ENCODE assay signal across 9 mouse cellular contexts in the genomic region with DNA sequence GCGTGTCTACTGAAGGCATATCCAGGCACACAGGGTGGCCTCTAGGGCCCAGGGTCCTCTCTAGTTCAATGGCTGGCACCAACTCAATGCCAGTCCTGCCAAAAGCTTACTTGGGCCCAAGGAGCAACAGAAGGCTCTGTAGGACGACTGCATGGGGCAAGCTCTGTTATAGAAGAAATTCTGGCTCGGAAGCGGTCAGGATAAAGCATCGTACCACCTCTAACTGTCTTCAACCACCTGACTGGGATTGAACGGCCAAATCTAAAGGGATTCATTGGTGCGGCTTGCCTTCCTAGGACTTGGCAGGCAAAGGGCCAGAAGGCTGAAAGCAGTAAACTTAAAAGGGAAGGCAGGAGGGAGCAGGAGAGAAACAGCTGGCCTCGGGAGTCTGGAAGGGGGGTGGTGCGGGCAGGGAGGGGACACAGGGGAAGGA. TPM values are rescaled to one million over a fixed set of nuclear protein-coding genes. Genes with fewer than 3 reads are reported as not detected.
A peak's percentile ranks its signal among the peaks of the same experiment; 100 is the strongest.
DNase-seq lines count a peak whose midpoint lies in the region; ATAC-seq and TF ChIP-seq lines count a peak whose summit lies in the region.
"Had no signal": no experiment of that assay in that cellular context is flagged by ENCODE, and none has a peak within 500 bp of the region (broad histone marks: within the 10 kb centered on the region; RNA-seq: fewer than 3 reads in every experiment).

No protein-coding gene starts in this region.

- H3K9ac ChIP-seq in kidney, postnatal 0 days (ENCODE audit: low read depth, low read length): 0 out of 2 replicates have a peak overlapping the region, but pooled peaks have one; percentile 31
- H3K9ac ChIP-seq in forebrain, postnatal 0 days: peak overlapping the region; percentile 10; the same call in 1 of the 2 replicates
- no peak overlapping the region; the same call in 1 of the 2 replicates for H3K9ac ChIP-seq in midbrain, postnatal 0 days (replicated peaks; ENCODE audit: low read length, poor library complexity, severe bottlenecking)

- H3K4me2 ChIP-seq in kidney, postnatal 0 days (ENCODE audit: low read length): no peak overlapping the region
- H3K4me2 ChIP-seq in forebrain, postnatal 0 days (ENCODE audit: low read depth): peak overlapping the region; percentile 18; the same call in 1 of the 2 replicates
- no peak overlapping the region for H3K4me2 ChIP-seq in midbrain, postnatal 0 days (ENCODE audit: low read depth, low read length, poor library complexity, severe bottlenecking)

- WGBS in kidney, postnatal 0 days: 58% methylated on average over 9 of the region's 9 CpGs
- WGBS in forebrain, postnatal 0 days: 23% methylated on average over 9 of the region's 9 CpGs
- 27% methylated on average over 9 of the region's 9 CpGs for WGBS in midbrain, postnatal 0 days
- WGBS in thymus, adult 2 months: 88% methylated on average over 9 of the region's 9 CpGs

- no peak overlapping the region for H3K27ac ChIP-seq in kidney, postnatal 0 days
- H3K27ac ChIP-seq in forebrain, postnatal 0 days (ENCODE audit: low read depth, low read length): peak overlapping the region; percentile 77
- peak overlapping the region; percentile 79 for H3K27ac ChIP-seq in midbrain, postnatal 0 days (ENCODE audit: low read depth, low read length)
- no peak overlapping the region for H3K27ac ChIP-seq in thymus, adult 2 months (ENCODE audit: control insufficient read depth, insufficient read depth, low read length)

- H3K9me3 ChIP-seq in kidney, postnatal 0 days (replicated peaks; ENCODE audit: low read length): no peaks in the 10 kb centered on the region
- H3K9me3 ChIP-seq in forebrain, postnatal 0 days (ENCODE audit: low read length): no peaks in the 10 kb centered on the region
- no peaks in the 10 kb centered on the region for H3K9me3 ChIP-seq in midbrain, postnatal 0 days (ENCODE audit: low read length)

- H3K4me3 ChIP-seq in kidney, postnatal 0 days (replicated peaks; ENCODE audit: low read depth, low read length): no peak overlapping the region
- H3K4me3 ChIP-seq in forebrain, postnatal 0 days (ENCODE audit: low read depth, low read length): no peak overlapping the region
- no peak overlapping the region for H3K4me3 ChIP-seq in midbrain, postnatal 0 days (ENCODE audit: low read depth, low read length)
- no peak overlapping the region for H3K4me3 ChIP-seq in thymus, adult 2 months (ENCODE audit: control insufficient read depth, insufficient read depth, low read length)

- 0 out of 2 replicates have a peak, but pooled peaks cover 7% of the 10 kb centered on the region for H3K36me3 ChIP-seq in kidney, postnatal 0 days (ENCODE audit: insufficient read depth, low read length)
- H3K36me3 ChIP-seq in forebrain, postnatal 0 days (ENCODE audit: insufficient read depth): no peaks in the 10 kb centered on the region
- H3K36me3 ChIP-seq in midbrain, postnatal 0 days (ENCODE audit: insufficient read depth, low read length): no peaks in the 10 kb centered on the region
- H3K36me3 ChIP-seq in thymus, adult 2 months (ENCODE audit: control insufficient read depth, insufficient read depth, low read length): no peaks in the 10 kb centered on the region

- no peak for DNase-seq in kidney, postnatal 0 days (ENCODE audit: low spot score)
- DNase-seq in kidney, postnatal 10 days: no peak
- peak; percentile 54 to 61 for DNase-seq in cerebellum, postnatal 36 days
- DNase-seq in forebrain, postnatal 0 days: peak; percentile 73
- DNase-seq in midbrain, postnatal 0 days (ENCODE audit: low spot score): peak; percentile 86
- no peak for DNase-seq in thymus, adult 2 months
- DNase-seq in MN1 (ENCODE audit: low spot score): no peak
- no peak for DNase-seq in gastrocnemius, adult 8-10 months (ENCODE audit: low spot score in 2 of 2)
- DNase-seq: thymus, postnatal 25 days had no signal

- TF ChIP-seq CTCF in kidney, postnatal 0 days (IDR thresholded peaks at IDR 0.05; ENCODE audit: low read depth): no peak
- no peak for TF ChIP-seq CTCF in forebrain, postnatal 0 days (IDR thresholded peaks at IDR 0.05; ENCODE audit: low read depth)
- TF ChIP-seq CTCF in midbrain, postnatal 0 days (IDR thresholded peaks at IDR 0.05): no peak
- no peak for TF ChIP-seq CTCF in thymus, adult 2 months (IDR thresholded peaks at IDR 0.05; ENCODE audit: borderline replicate concordance, control insufficient read depth, extremely low read depth, insufficient read depth, low read length, poor library complexity)

- peaks cover 70% of the 10 kb centered on the region for H3K4me1 ChIP-seq in kidney, postnatal 0 days (replicated peaks; ENCODE audit: insufficient read depth, low read length)
- peaks cover 29% of the 10 kb centered on the region for H3K4me1 ChIP-seq in forebrain, postnatal 0 days (ENCODE audit: insufficient read depth)
- H3K4me1 ChIP-seq in midbrain, postnatal 0 days (ENCODE audit: insufficient read depth, low read length): peaks cover 29% of the 10 kb centered on the region
- peaks cover 25% of the 10 kb centered on the region for H3K4me1 ChIP-seq in thymus, adult 2 months (replicated peaks; ENCODE audit: control insufficient read depth, insufficient read depth, low read length)

- no peak for TF ChIP-seq POLR2A in thymus, adult 2 months (IDR thresholded peaks at IDR 0.05; ENCODE audit: control insufficient read depth, extremely low read depth, insufficient read depth, low read length, poor library complexity)

- no peaks in the 10 kb centered on the region for H3K27me3 ChIP-seq in kidney, postnatal 0 days (ENCODE audit: insufficient read depth, low read length)
- H3K27me3 ChIP-seq in forebrain, postnatal 0 days (ENCODE audit: insufficient read depth, low read length): no peaks in the 10 kb centered on the region
- H3K27me3 ChIP-seq in midbrain, postnatal 0 days (ENCODE audit: insufficient read depth, low read length): no peaks in the 10 kb centered on the region
- H3K27me3 ChIP-seq in thymus, adult 2 months (ENCODE audit: control insufficient read depth, insufficient read depth, low read length): no peaks in the 10 kb centered on the region

- ATAC-seq in kidney, postnatal 0 days (replicated peaks; ENCODE audit: low FRiP score, low read depth): no peak
- ATAC-seq in forebrain, postnatal 0 days: peak; percentile 57
- ATAC-seq in midbrain, postnatal 0 days (ENCODE audit: low FRiP score): no peak; the same call in 1 of the 2 replicates

RNA-seq across cellular contexts. Expression of a gene that starts 20.1 kb away (rescaled TPM):
- 34.6 and 35.4 TPM in 2 replicates for polyA plus RNA-seq in kidney, postnatal 0 days (2015; fragmentation: Nextera tagmentation; extraction: Ambion mirVana)
- 10.0 and 14.3 TPM in 2 replicates for total RNA-seq in forebrain, postnatal 0 days (2014; rRNA removed)
- 7.9 and 11.1 TPM in 2 replicates for polyA plus RNA-seq in forebrain, postnatal 0 days (2015; fragmentation: Nextera tagmentation; extraction: Ambion mirVana)
- total RNA-seq in midbrain, postnatal 0 days (2014; rRNA removed): 11.6 and 25.3 TPM in 2 replicates
- polyA plus RNA-seq in midbrain, postnatal 0 days (2015; fragmentation: Nextera tagmentation; extraction: Ambion mirVana): 9.3 and 9.4 TPM in 2 replicates
- polyA plus RNA-seq in thymus, adult 2 months (2012; rRNA removed): 203 and 208 TPM in 2 replicates
- total RNA-seq in gastrocnemius, adult 8-10 months (2022): 10 to 100 TPM; 39.3 to 42.7 (median 41.5) TPM

RNA-seq across cellular contexts. Expression of a gene that starts 20.5 kb away (rescaled TPM):
- 1.1 and 1.4 TPM in 2 replicates for polyA plus RNA-seq in kidney, postnatal 0 days (2015; fragmentation: Nextera tagmentation; extraction: Ambion mirVana)
- total RNA-seq in forebrain, postnatal 0 days (2014; rRNA removed): 1.4 and 2.0 TPM in 2 replicates
- 1.4 and 1.8 TPM in 2 replicates for polyA plus RNA-seq in forebrain, postnatal 0 days (2015; fragmentation: Nextera tagmentation; extraction: Ambion mirVana)
- 0.94 and 1.3 TPM in 2 replicates for total RNA-seq in midbrain, postnatal 0 days (2014; rRNA removed)
- polyA plus RNA-seq in midbrain, postnatal 0 days (2015; fragmentation: Nextera tagmentation; extraction: Ambion mirVana): 0.86 and 1.5 TPM in 2 replicates
- 2.8 and 3.0 TPM in 2 replicates for polyA plus RNA-seq in thymus, adult 2 months (2012; rRNA removed)
- not detected for total RNA-seq in gastrocnemius, adult 8-10 months (2022)

RNA-seq across cellular contexts. Expression of a gene that starts 44.0 kb away (rescaled TPM):
- 14.3 and 16.3 TPM in 2 replicates for polyA plus RNA-seq in kidney, postnatal 0 days (2015; fragmentation: Nextera tagmentation; extraction: Ambion mirVana)
- 24.1 and 36.5 TPM in 2 replicates for total RNA-seq in forebrain, postnatal 0 days (2014; rRNA removed)
- 28.6 and 31.8 TPM in 2 replicates for polyA plus RNA-seq in forebrain, postnatal 0 days (2015; fragmentation: Nextera tagmentation; extraction: Ambion mirVana)
- total RNA-seq in midbrain, postnatal 0 days (2014; rRNA removed): 32.3 and 43.6 TPM in 2 replicates
- polyA plus RNA-seq in midbrain, postnatal 0 days (2015; fragmentation: Nextera tagmentation; extraction: Ambion mirVana): 31.4 and 33.9 TPM in 2 replicates
- polyA plus RNA-seq in thymus, adult 2 months (2012; rRNA removed): 18.8 and 20.6 TPM in 2 replicates
- 1 to 10 TPM; 4.9 to 8.3 (median 6.4) TPM for total RNA-seq in gastrocnemius, adult 8-10 months (2022)

RNA-seq across cellular contexts. Expression of a gene that starts 44.2 kb away (rescaled TPM):
- polyA plus RNA-seq in kidney, postnatal 0 days (2015; fragmentation: Nextera tagmentation; extraction: Ambion mirVana): 34.8 and 38.6 TPM in 2 replicates
- total RNA-seq in forebrain, postnatal 0 days (2014; rRNA removed): 43.9 and 46.0 TPM in 2 replicates
- polyA plus RNA-seq in forebrain, postnatal 0 days (2015; fragmentation: Nextera tagmentation; extraction: Ambion mirVana): 35.5 and 40.0 TPM in 2 replicates
- total RNA-seq in midbrain, postnatal 0 days (2014; rRNA removed): 36.2 and 37.8 TPM in 2 replicates
- polyA plus RNA-seq in midbrain, postnatal 0 days (2015; fragmentation: Nextera tagmentation; extraction: Ambion mirVana): 31.7 and 32.6 TPM in 2 replicates
- polyA plus RNA-seq in thymus, adult 2 months (2012; rRNA removed): 429 and 448 TPM in 2 replicates
- 10 to 100 TPM; 16.7 to 19.7 (median 17.3) TPM for total RNA-seq in gastrocnemius, adult 8-10 months (2022)

RNA-seq across cellular contexts. Expression of a gene that starts 57.4 kb away (rescaled TPM):
- polyA plus RNA-seq in kidney, postnatal 0 days (2015; fragmentation: Nextera tagmentation; extraction: Ambion mirVana): 9.5 and 9.8 TPM in 2 replicates
- total RNA-seq in forebrain, postnatal 0 days (2014; rRNA removed): 2.5 and 4.9 TPM in 2 replicates
- 1.6 and 2.0 TPM in 2 replicates for polyA plus RNA-seq in forebrain, postnatal 0 days (2015; fragmentation: Nextera tagmentation; extraction: Ambion mirVana)
- total RNA-seq in midbrain, postnatal 0 days (2014; rRNA removed): 1.9 and 2.1 TPM in 2 replicates
- 2.5 and 2.7 TPM in 2 replicates for polyA plus RNA-seq in midbrain, postnatal 0 days (2015; fragmentation: Nextera tagmentation; extraction: Ambion mirVana)
- polyA plus RNA-seq in thymus, adult 2 months (2012; rRNA removed): 21.9 and 29.1 TPM in 2 replicates
- total RNA-seq in gastrocnemius, adult 8-10 months (2022): 10 to 100 TPM in 1 of 4 experiments, 1 to 10 TPM in 3; 6.0 to 10.7 (median 6.5) TPM

Comparison
In these comparisons a context has a peak if more than half of its experiments do, and no peak if none do; other contexts are left out.
1. DNase-seq: peak in cerebellum, postnatal 36 days (2 of 2), forebrain, postnatal 0 days (single experiment) and midbrain, postnatal 0 days (single experiment); none in kidney, postnatal 0 days (single experiment), kidney, postnatal 10 days (single experiment), thymus, adult 2 months (single experiment), MN1 (single experiment) and gastrocnemius, adult 8-10 months (0 of 2).
2. H3K27ac ChIP-seq: peak in forebrain, postnatal 0 days (single experiment) and midbrain, postnatal 0 days (single experiment); none in kidney, postnatal 0 days (single experiment) and thymus, adult 2 months (single experiment).